ENCODE assay signal across 8 mouse cellular contexts in the genomic region with DNA sequence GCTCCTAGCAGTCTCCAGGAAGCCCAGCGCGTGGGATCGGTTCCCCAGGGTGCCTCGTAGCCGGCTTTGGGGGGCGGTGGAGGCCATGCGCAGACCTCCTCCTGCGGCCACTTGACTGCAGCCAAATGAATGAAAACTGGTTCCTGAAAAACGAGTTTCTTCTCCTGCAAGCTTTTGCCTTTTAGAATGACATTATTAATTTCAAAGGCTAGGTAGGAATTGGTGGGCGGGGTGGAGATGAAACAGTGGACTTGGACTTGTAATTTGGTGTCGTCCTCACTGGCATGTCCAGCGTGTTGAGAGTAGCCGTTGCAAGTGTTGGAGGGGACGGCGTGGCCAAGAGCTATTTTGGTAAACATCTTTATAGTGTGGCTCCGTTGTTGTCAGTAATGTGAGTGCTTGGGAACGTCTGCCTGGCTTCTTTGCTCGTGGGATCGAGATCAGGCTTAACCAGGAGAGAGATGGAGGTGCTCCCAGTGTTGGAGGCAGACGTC. TPM values are rescaled to one million over a fixed set of nuclear protein-coding genes. Genes with fewer than 3 reads are reported as not detected.
DNase-seq lines count a peak whose midpoint lies in the region; ATAC-seq and TF ChIP-seq lines count a peak whose summit lies in the region.

No protein-coding gene starts in this region.

- H3K27ac ChIP-seq in heart, adult 2 months = peak overlapping the region; percentile 91
- peak overlapping the region; percentile 77 to 90 for H3K27ac ChIP-seq in heart, embryonic 14.5 days (replicated peaks in 1 of 2; ENCODE audit: control insufficient read depth in 1 of 2, insufficient read depth in 1 of 2, low read depth in 2 of 2, low read length in 2 of 2)
- no peak overlapping the region for H3K27ac ChIP-seq in macrophage

- WGBS in heart, adult 2 months = under 1% methylated on average over 20 of the region's 20 CpGs
- under 1% methylated on average over 20 of the region's 20 CpGs for WGBS in heart, embryonic 14.5 days
- 5% methylated on average over 19 of the region's 20 CpGs for WGBS in macrophage (ENCODE audit: missing documents)

- no peak for TF ChIP-seq POLR2A in heart, adult 2 months (IDR thresholded peaks at IDR 0.05; ENCODE audit: insufficient read depth, low read depth, low read length)

- no peak for DNase-seq in heart, adult 2 months
- DNase-seq in heart, postnatal 25 days (ENCODE audit: low spot score) = no peak
- DNase-seq in adrenal gland, postnatal 36 days = no peak
- DNase-seq in spleen, adult 12 weeks (ENCODE audit: low spot score) = no peak
- DNase-seq in spleen, postnatal 10 days (ENCODE audit: low spot score in 2 of 2) = no peak

- H3K9me3 ChIP-seq in E14TG2a.4 (ENCODE audit: low read length) = no peaks in the 10 kb centered on the region
- no peaks in the 10 kb centered on the region for H3K9me3 ChIP-seq in heart, embryonic 14.5 days (ENCODE audit: control insufficient read depth, low read length)

- H3K27me3 ChIP-seq in heart, adult 2 months (ENCODE audit: control insufficient read depth, insufficient read depth, low read length) = no peaks in the 10 kb centered on the region
- no peaks in the 10 kb centered on the region for H3K27me3 ChIP-seq in E14TG2a.4 (ENCODE audit: insufficient read depth, low read length)
- H3K27me3 ChIP-seq in heart, embryonic 14.5 days (ENCODE audit: control insufficient read depth, insufficient read depth, low read length) = no peaks in the 10 kb centered on the region

- peak overlapping the region; percentile 76 for H3K4me3 ChIP-seq in heart, adult 2 months
- H3K4me3 ChIP-seq in E14TG2a.4 (replicated peaks; ENCODE audit: low read length) (peak overlapping the region; percentile 97), macrophage (ENCODE audit: inconsistent target) (peak overlapping the region; percentile 44)
- peak overlapping the region; percentile 89 to 91 for H3K4me3 ChIP-seq in heart, embryonic 14.5 days (ENCODE audit: control insufficient read depth in 1 of 2, insufficient read depth in 1 of 2, low read depth in 1 of 2, low read length in 2 of 2)

- intact Hi-C loops in heart, adult 2 months (cut with DNase I) = loop anchor here (1.0 to 5.0 kb wide), 4 partner anchors 53 to 305 kb away; no protein-coding TSS in a partner anchor
- intact Hi-C loops in heart, postnatal 25 days (cut with DNase I) = loop anchor here (2.0 to 5.0 kb wide), 3 partner anchors 53 to 305 kb away; no protein-coding TSS in a partner anchor

- peaks cover 15% of the 10 kb centered on the region for H3K4me1 ChIP-seq in heart, adult 2 months (ENCODE audit: control insufficient read depth, insufficient read depth, low read length)
- peaks cover 82% of the 10 kb centered on the region for H3K4me1 ChIP-seq in E14TG2a.4 (replicated peaks; ENCODE audit: low read depth, low read length)
- peaks cover 14 to 40% of the 10 kb centered on the region in 2 experiments; a peak in 3 of 4 replicates for H3K4me1 ChIP-seq in heart, embryonic 14.5 days (ENCODE audit: control insufficient read depth in 2 of 2, insufficient read depth in 2 of 2, low read length in 2 of 2)

- TF ChIP-seq EP300 in heart, adult 2 months (IDR thresholded peaks at IDR 0.05; ENCODE audit: insufficient read depth, low read depth, low read length) = no peak

- no peak for ATAC-seq in heart, embryonic 14.5 days (ENCODE audit: insufficient number of reproducible peaks, insufficient read depth, low FRiP score, low read depth)

- no peaks in the 10 kb centered on the region for H3K36me3 ChIP-seq in heart, adult 2 months (ENCODE audit: control insufficient read depth, insufficient read depth, low read length)
- H3K36me3 ChIP-seq in E14TG2a.4 (ENCODE audit: insufficient read depth, low read length) (peaks cover 43% of the 10 kb centered on the region), macrophage (ENCODE audit: inconsistent target) (peaks cover 20% of the 10 kb centered on the region)
- H3K36me3 ChIP-seq in heart, embryonic 14.5 days (ENCODE audit: control insufficient read depth, insufficient read depth, low read length) = peaks cover 21% of the 10 kb centered on the region

- H3K4me2 ChIP-seq in heart, embryonic 14.5 days (ENCODE audit: low read length) = peak overlapping the region; percentile 99

- peak overlapping the region; percentile 89 for H3K9ac ChIP-seq in heart, adult 2 months (ENCODE audit: low read depth, low read length)
- H3K9ac ChIP-seq in heart, embryonic 14.5 days (ENCODE audit: low read length) = peak overlapping the region; percentile 96

- H3K79me2 ChIP-seq in heart, adult 2 months (replicated peaks; ENCODE audit: control insufficient read depth, insufficient read depth, low read length) = no peaks in the 10 kb centered on the region
- H3K79me2 ChIP-seq in macrophage (ENCODE audit: inconsistent target) = peaks cover 51% of the 10 kb centered on the region

- no peak for TF ChIP-seq CTCF in heart, adult 2 months (IDR thresholded peaks at IDR 0.05)
- no peak for TF ChIP-seq CTCF in E14TG2a.4 (conservative IDR thresholded peaks at IDR 0.05; ENCODE audit: low read length)

RNA-seq across cellular contexts. Expression of gene Enc1, which starts 0.9 kb away (rescaled TPM):
- 1 to 10 TPM; 7.7 to 10.0 TPM for total RNA-seq in heart, adult 2 months (2021)
- 5.2 and 6.3 TPM in 2 replicates for polyA plus RNA-seq in heart, adult 2 months (2012; rRNA removed)
- total RNA-seq in heart, postnatal 25 days (2021) = 1 to 10 TPM; 5.6 to 6.4 TPM
- 3.5 and 5.1 TPM in 2 replicates for polyA plus RNA-seq in heart, embryonic 14.5 days (2014; fragmentation: Nextera tagmentation; extraction: Ambion mirVana)
- total RNA-seq in macrophage (2018; cell fraction: chromatin; rRNA removed) = 10 to 100 TPM in 2 of 26 experiments, 1 to 10 TPM in 21, under 1 TPM in 3; 0.89 to 12.9 (median 2.6) TPM
- total RNA-seq in macrophage (2018; cell fraction: cytosol; rRNA removed) = 10 to 100 TPM in 12 of 26 experiments, 1 to 10 TPM in 14; 2.9 to 22.2 (median 7.3) TPM
- 10 to 100 TPM in 7 of 26 experiments, 1 to 10 TPM in 19; 3.0 to 22.6 (median 7.3) TPM for total RNA-seq in macrophage (2018; cell fraction: nucleus; rRNA removed)
- polyA plus RNA-seq in macrophage (2018) = 8.5 to 16.0 TPM (median 15.6 TPM) in 3 replicates
- total RNA-seq in adrenal gland, postnatal 36 days (2021) = 10 to 100 TPM in 1 of 2 experiments, 1 to 10 TPM in 1; 8.3 to 10.2 TPM

RNA-seq across cellular contexts. Expression of gene Hexb, which starts 43.7 kb away (rescaled TPM):
- total RNA-seq in heart, adult 2 months (2021) = 10 to 100 TPM; 21.2 to 21.7 TPM
- 21.3 and 26.5 TPM in 2 replicates for polyA plus RNA-seq in heart, adult 2 months (2012; rRNA removed)
- 10 to 100 TPM; 20.8 to 23.2 TPM for total RNA-seq in heart, postnatal 25 days (2021)
- 38.3 and 39.1 TPM in 2 replicates for polyA plus RNA-seq in heart, embryonic 14.5 days (2014; fragmentation: Nextera tagmentation; extraction: Ambion mirVana)
- total RNA-seq in macrophage (2018; cell fraction: chromatin; rRNA removed) = 10 to 100 TPM in 16 of 26 experiments, 1 to 10 TPM in 10; 4.6 to 48.1 (median 14.8) TPM
- 100 to 1,000 TPM in 24 of 26 experiments, 10 to 100 TPM in 2; 93.2 to 216 (median 132) TPM for total RNA-seq in macrophage (2018; cell fraction: cytosol; rRNA removed)
- total RNA-seq in macrophage (2018; cell fraction: nucleus; rRNA removed) = 100 to 1,000 TPM in 20 of 26 experiments, 10 to 100 TPM in 6; 27.6 to 165 (median 120) TPM
- 132 to 213 TPM (median 194 TPM) in 3 replicates for polyA plus RNA-seq in macrophage (2018)
- 10 to 100 TPM; 27.6 to 29.2 TPM for total RNA-seq in adrenal gland, postnatal 36 days (2021)

Comparison
In these comparisons a context has a peak if more than half of its experiments do, and no peak if none do; other contexts are left out.
1. H3K4me3 ChIP-seq: peak in every context shown above with its lines; median percentile 97 in E14TG2a.4; 90 in heart, embryonic 14.5 days; 76 in heart, adult 2 months; 44 in macrophage.